Mouse (Mus musculus): ENCODE data around the gene Olfr920. TPM values are rescaled to one million over a fixed set of nuclear protein-coding genes. Genes with fewer than 3 reads are reported as not detected.

The Olfr920 gene
- polyA plus RNA-seq (2011; ENCODE audit: insufficient read length, low read depth, missing spikeins): 0.13 and 0.14 TPM in 2 replicates

DNA sequence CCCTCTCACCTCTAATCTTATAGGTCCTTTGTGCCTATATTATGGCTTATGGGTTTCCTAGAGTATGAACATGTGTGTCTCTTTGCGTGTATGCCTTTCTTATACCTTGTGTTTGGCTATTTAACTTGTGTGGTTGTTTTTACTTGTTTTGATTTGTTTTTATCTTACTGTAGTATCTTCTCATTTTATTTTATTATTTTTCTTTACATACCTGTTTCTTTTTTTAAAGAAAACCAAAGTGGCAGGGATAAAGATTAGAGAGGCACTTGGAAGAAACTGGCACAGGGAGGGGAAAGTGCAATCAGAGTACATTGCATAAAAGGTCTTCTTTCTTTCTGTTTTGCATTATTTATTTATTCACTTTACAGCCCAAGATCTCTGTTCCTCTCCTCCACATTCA lies at the start of gene Olfr920:
Olfr920 (plus strand) TSS at position 301 of the 400 bp plus-strand sequence.
- Histone ChIP-seq H3K4me1 (ENCODE audit: control insufficient read depth, insufficient read depth, low read length) (no peaks in the 10 kb centered on the region), H3K27ac (ENCODE audit: insufficient read depth, low read length) (no peak within 1 kb of the TSS), H3K4me3 (ENCODE audit: insufficient read depth, low read length) (no peak within 1 kb of the TSS)
- TF ChIP-seq POLR2A (IDR thresholded peaks at IDR 0.05; ENCODE audit: low read depth, low read length) (no peak), CTCF (IDR thresholded peaks at IDR 0.05; ENCODE audit: borderline replicate concordance, insufficient read depth, low read length) (no peak)

DNA sequence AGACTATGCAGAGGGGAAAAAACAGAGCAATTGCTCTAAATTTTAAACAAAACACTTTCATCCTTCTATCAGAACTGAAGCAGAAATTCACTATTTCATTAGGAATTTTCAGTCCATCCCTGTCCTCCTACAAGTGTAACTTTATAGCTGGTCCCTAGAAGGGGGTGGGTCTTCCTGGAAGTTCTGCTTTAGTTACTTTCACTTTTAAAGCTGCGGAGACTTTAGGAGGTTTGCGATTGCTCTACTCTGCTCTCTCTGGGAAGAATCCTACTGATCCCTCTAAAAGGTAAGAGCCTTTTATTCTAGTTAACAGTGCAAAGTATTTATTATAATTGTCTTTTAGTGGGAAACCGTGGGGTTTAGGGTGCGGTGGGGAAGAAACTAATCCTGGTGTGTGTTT lies 34.0 kb upstream of the Olfr920 start, which contains the start of gene Vwa5a:
Vwa5a (plus strand) TSS at position 167 of the 400 bp plus-strand sequence.
- no peak for TF ChIP-seq CTCF (IDR thresholded peaks at IDR 0.05; ENCODE audit: borderline replicate concordance, insufficient read depth, low read length)
- TF ChIP-seq POLR2A (IDR thresholded peaks at IDR 0.05; ENCODE audit: low read depth, low read length): peak; percentile 46; the same call in 1 of the 2 replicates
- Histone ChIP-seq H3K27ac (ENCODE audit: insufficient read depth, low read length) (peak within 1 kb of the TSS; percentile 95), H3K4me3 (ENCODE audit: insufficient read depth, low read length) (peak within 1 kb of the TSS; percentile 70), H3K4me1 (ENCODE audit: control insufficient read depth, insufficient read depth, low read length) (peaks cover 10% of the 10 kb centered on the region)

DNA sequence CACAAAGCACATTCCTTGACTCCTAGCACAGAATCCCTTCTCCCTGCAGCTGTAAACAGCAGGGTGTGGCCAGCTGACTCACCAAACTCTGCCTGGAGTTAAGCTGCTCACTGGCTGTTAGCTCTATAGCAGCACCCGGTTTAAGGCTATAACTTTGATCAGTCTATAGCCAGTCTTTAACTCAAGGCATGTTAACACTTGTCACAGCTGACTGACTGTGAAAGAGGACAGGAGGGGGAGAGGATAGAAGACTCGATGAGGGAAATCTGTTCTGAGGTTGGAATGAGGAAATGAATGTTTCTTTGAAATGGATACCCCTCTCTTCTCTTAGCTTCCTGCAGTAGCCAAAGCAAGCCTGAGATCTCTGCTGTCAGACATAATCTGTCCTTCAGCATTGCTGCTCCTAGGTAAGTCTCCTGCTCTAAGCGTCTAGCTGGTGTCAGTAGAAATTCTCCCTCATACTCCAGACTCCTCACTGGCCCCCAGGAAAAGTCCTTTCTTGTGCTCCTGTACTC lies 33.1 kb upstream of the Olfr920 start:
- Histone ChIP-seq H3K4me3 (ENCODE audit: insufficient read depth, low read length) (peak overlapping the region; percentile 70), H3K4me1 (ENCODE audit: control insufficient read depth, insufficient read depth, low read length) (peaks cover 10% of the 10 kb centered on the region), H3K27ac (ENCODE audit: insufficient read depth, low read length) (peak overlapping the region; percentile 95)
- peak; percentile 37; the same call in 1 of the 2 replicates for TF ChIP-seq POLR2A (IDR thresholded peaks at IDR 0.05; ENCODE audit: low read depth, low read length)
- TF ChIP-seq CTCF (IDR thresholded peaks at IDR 0.05; ENCODE audit: borderline replicate concordance, insufficient read depth, low read length): no peak

DNA sequence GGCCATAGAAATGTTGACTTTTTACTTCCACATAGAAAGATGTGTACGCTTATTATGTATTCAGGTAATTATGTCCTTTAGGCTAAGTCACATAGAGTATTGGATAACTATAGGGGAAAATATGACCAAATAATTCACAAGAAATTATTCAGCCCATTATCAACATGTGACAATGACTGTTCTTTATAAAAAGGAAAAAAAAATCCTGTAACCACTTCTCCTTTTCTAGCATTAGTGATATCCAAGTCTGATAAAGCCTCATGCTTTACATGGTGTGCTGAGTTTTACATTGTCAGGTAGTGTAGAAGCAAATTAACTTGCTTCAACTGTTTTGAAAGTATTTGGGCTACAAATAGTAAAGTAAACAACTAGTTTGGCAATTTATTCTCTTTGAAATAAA lies 28.1 kb upstream of the Olfr920 start:
- TF ChIP-seq POLR2A (IDR thresholded peaks at IDR 0.05; ENCODE audit: low read depth, low read length) (no peak), CTCF (IDR thresholded peaks at IDR 0.05; ENCODE audit: borderline replicate concordance, insufficient read depth, low read length) (no peak)
- peaks cover 7% of the 10 kb centered on the region for H3K4me1 ChIP-seq (ENCODE audit: control insufficient read depth, insufficient read depth, low read length)
- no peak overlapping the region for H3K27ac ChIP-seq (ENCODE audit: insufficient read depth, low read length)
- H3K4me3 ChIP-seq (ENCODE audit: insufficient read depth, low read length): no peak overlapping the region

DNA sequence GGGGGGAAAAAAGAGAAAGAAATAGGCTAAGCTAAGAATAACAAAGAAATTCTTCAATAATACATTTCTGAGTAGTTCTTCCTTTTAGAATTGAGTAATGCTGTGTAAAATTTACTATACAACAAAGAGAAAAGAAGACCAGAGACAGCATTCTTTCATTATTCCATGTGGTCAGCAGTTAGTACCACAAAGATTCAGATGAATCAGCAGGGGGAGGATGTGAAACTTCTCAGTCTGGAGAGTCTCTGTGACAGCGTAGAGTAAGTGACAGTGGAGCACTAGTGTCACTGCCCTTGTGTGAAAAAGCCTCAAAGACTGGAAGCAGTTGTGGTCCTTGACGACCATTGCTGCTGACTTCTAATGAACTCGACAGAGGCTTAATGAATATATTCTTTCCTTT lies 23.9 kb upstream of the Olfr920 start:
- Histone ChIP-seq H3K4me3 (ENCODE audit: insufficient read depth, low read length) (no peak overlapping the region), H3K27ac (ENCODE audit: insufficient read depth, low read length) (no peak overlapping the region), H3K4me1 (ENCODE audit: control insufficient read depth, insufficient read depth, low read length) (no peaks in the 10 kb centered on the region)
- TF ChIP-seq CTCF (IDR thresholded peaks at IDR 0.05; ENCODE audit: borderline replicate concordance, insufficient read depth, low read length) (no peak), POLR2A (IDR thresholded peaks at IDR 0.05; ENCODE audit: low read depth, low read length) (no peak)

DNA sequence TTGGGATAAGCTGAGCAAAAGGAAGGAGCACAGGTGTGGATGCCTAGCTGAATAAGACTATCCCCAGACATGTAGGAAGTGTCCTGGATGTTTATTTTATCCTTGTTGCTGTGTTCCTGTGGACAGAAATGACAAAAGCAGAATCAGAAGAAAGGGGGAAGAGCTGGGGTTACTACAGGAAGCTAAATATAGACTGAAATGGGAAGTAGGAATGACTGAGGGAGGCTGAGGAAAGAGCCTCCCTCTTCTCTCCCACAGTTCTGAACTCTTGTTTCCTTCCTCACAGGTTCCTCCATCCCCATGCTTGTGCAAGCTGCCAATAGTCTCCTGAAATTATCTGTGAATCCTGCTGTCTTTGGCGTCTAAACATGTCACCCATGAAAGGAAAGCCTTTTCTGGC lies 10.7 kb upstream of the Olfr920 start:
- Histone ChIP-seq H3K27ac (ENCODE audit: insufficient read depth, low read length) (no peak overlapping the region), H3K4me1 (ENCODE audit: control insufficient read depth, insufficient read depth, low read length) (no peaks in the 10 kb centered on the region), H3K4me3 (ENCODE audit: insufficient read depth, low read length) (no peak overlapping the region)
- no peak for TF ChIP-seq POLR2A (IDR thresholded peaks at IDR 0.05; ENCODE audit: low read depth, low read length)
- TF ChIP-seq CTCF (IDR thresholded peaks at IDR 0.05; ENCODE audit: borderline replicate concordance, insufficient read depth, low read length): no peak

DNA sequence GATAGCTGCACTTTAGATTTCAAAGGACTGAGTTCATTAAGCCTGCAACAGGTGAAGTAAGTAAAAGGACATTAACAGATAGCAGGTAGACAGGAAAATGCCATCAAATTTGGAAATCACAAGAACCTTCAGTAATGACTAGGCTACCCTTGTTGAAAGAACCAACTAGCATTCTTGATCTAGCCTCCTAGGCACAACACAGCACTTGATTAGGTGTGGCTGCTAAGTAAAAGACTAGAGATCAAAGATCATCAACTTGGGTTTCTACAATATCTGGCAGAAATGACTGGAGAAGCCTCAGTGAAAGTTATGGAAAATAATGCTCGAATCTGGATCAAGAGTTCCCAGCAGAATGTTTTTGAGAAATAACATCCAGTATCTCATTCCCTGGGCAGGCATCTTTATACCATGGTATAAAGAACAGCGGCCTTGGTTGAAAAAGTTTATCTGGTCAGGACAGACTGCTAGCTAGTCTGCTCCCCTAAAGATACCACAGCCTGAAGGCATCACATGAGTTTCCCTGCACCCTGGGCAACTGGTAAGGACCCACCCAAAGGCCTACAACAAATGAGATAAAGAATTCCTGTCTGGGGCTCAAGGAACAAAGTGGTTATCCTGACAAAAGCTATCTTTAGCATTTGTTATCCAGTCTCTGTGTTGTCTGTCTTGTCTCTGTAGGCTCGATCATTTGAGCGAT lies 7.3 kb upstream of the Olfr920 start:
- no peak overlapping the region for H3K27ac ChIP-seq (ENCODE audit: insufficient read depth, low read length)
- H3K4me3 ChIP-seq (ENCODE audit: insufficient read depth, low read length): no peak overlapping the region
- TF ChIP-seq POLR2A (IDR thresholded peaks at IDR 0.05; ENCODE audit: low read depth, low read length) (no peak), CTCF (IDR thresholded peaks at IDR 0.05; ENCODE audit: borderline replicate concordance, insufficient read depth, low read length) (no peak)
- H3K4me1 ChIP-seq (ENCODE audit: control insufficient read depth, insufficient read depth, low read length): no peaks in the 10 kb centered on the region

DNA sequence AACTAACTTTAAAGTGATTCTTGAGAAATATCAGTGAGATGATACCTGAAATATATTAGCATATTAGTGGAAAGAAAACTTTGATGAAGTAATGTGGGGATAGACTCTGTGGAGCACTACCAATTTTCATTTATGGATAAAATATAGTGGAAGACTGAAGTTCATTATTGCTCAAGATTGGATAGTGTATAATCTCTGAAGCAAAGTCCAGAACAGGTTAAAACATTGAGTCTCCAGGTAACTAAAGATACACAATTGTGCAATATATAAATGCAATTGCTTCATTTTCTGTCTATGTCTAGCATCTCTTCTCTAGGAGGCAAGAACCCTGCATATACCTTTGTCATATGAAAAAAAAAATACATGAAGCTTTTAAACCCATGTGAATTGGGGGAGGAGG lies 20.7 kb downstream of the Olfr920 start, which contains the start of gene Olfr921:
Olfr921 (plus strand) TSS at position 301 of the 400 bp plus-strand sequence.
- Histone ChIP-seq H3K27ac (ENCODE audit: insufficient read depth, low read length) (no peak within 1 kb of the TSS), H3K4me3 (ENCODE audit: insufficient read depth, low read length) (no peak within 1 kb of the TSS), H3K4me1 (ENCODE audit: control insufficient read depth, insufficient read depth, low read length) (no peaks in the 10 kb centered on the region)
- no peak for TF ChIP-seq CTCF (IDR thresholded peaks at IDR 0.05; ENCODE audit: borderline replicate concordance, insufficient read depth, low read length)
- no peak for TF ChIP-seq POLR2A (IDR thresholded peaks at IDR 0.05; ENCODE audit: low read depth, low read length)

DNA sequence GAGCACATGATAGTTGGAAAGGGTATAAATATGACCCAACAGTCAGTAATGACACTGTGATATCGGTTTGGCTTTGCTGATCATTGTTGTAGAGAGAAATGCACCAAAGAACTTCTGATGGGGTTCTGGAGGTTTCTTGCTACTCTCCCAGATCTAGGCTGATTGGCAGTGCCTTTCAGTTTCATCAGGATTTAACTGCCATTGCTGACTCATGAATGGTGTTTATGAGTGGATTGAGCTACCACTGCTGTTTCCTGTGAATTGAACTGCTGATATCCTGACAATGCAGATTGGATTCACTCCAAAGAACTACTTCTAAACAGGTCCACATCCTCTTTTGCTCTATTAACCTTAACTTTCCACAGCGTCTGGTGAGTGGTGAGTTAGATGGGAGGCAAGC lies 40.6 kb downstream of the Olfr920 start:
- no peak overlapping the region for H3K27ac ChIP-seq (ENCODE audit: insufficient read depth, low read length)
- TF ChIP-seq CTCF (IDR thresholded peaks at IDR 0.05; ENCODE audit: borderline replicate concordance, insufficient read depth, low read length) (no peak), POLR2A (IDR thresholded peaks at IDR 0.05; ENCODE audit: low read depth, low read length) (no peak)
- H3K4me3 ChIP-seq (ENCODE audit: insufficient read depth, low read length): no peak overlapping the region
- H3K4me1 ChIP-seq (ENCODE audit: control insufficient read depth, insufficient read depth, low read length): no peaks in the 10 kb centered on the region

DNA sequence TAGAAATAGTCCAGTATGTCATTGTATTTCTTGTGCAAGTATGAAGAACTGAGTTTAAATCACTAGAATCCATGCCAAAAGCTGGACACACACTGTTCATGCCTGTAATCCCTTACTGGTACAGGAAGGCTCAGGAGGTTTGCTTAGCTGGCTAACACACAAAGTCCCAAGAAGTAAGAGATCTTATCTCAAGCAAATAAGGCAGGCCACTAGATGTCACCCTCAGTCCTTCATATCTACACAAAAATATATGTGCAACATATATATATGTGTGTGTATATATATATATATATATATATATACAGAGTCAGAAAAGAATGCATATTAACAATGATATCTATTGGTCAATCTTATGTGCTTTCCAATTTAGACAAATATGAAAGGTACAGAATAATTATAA lies 53.6 kb downstream of the Olfr920 start:
- Histone ChIP-seq H3K4me1 (ENCODE audit: control insufficient read depth, insufficient read depth, low read length) (no peaks in the 10 kb centered on the region), H3K27ac (ENCODE audit: insufficient read depth, low read length) (no peak overlapping the region), H3K4me3 (ENCODE audit: insufficient read depth, low read length) (no peak overlapping the region)
- TF ChIP-seq POLR2A (IDR thresholded peaks at IDR 0.05; ENCODE audit: low read depth, low read length): no peak
- TF ChIP-seq CTCF (IDR thresholded peaks at IDR 0.05; ENCODE audit: borderline replicate concordance, insufficient read depth, low read length): no peak

Other genes with a start within 250 kb of the Olfr920 start
- not detected in 2 replicates for gene Olfr911-ps1, start 230.7 kb upstream of the Olfr920 start, polyA plus RNA-seq (2011; ENCODE audit: insufficient read length, low read depth, missing spikeins)
- gene Olfr910, start 214.4 kb upstream of the Olfr920 start, polyA plus RNA-seq (2011; ENCODE audit: insufficient read length, low read depth, missing spikeins): not detected in 2 replicates
- 0.18 TPM in 1 of 2 replicates, not detected in the other for gene Olfr912, start 172.1 kb upstream of the Olfr920 start, polyA plus RNA-seq (2011; ENCODE audit: insufficient read length, low read depth, missing spikeins)
- gene Olfr913, start 159.5 kb upstream of the Olfr920 start, polyA plus RNA-seq (2011; ENCODE audit: insufficient read length, low read depth, missing spikeins): not detected in 2 replicates
- gene Olfr914, start 147.2 kb upstream of the Olfr920 start, polyA plus RNA-seq (2011; ENCODE audit: insufficient read length, low read depth, missing spikeins): not detected in 2 replicates
- gene Olfr916, start 92.4 kb upstream of the Olfr920 start, polyA plus RNA-seq (2011; ENCODE audit: insufficient read length, low read depth, missing spikeins): not detected in 2 replicates
- not detected in 2 replicates for gene Olfr917, start 86.5 kb upstream of the Olfr920 start, polyA plus RNA-seq (2011; ENCODE audit: insufficient read length, low read depth, missing spikeins)
- gene Olfr918, start 77.7 kb upstream of the Olfr920 start, polyA plus RNA-seq (2011; ENCODE audit: insufficient read length, low read depth, missing spikeins): not detected in 2 replicates
- gene Olfr919, start 48.6 kb upstream of the Olfr920 start, polyA plus RNA-seq (2011; ENCODE audit: insufficient read length, low read depth, missing spikeins): not detected in 2 replicates
- 92.0 and 92.3 TPM in 2 replicates for gene Vwa5a, start 34.0 kb upstream of the Olfr920 start, polyA plus RNA-seq (2011; ENCODE audit: insufficient read length, low read depth, missing spikeins)
- not detected in 2 replicates for gene Olfr921, start 20.8 kb downstream of the Olfr920 start, polyA plus RNA-seq (2011; ENCODE audit: insufficient read length, low read depth, missing spikeins)
- gene Olfr922, start 62.3 kb downstream of the Olfr920 start, polyA plus RNA-seq (2011; ENCODE audit: insufficient read length, low read depth, missing spikeins): not detected in 2 replicates
- not detected in 2 replicates for gene Olfr923, start 74.2 kb downstream of the Olfr920 start, polyA plus RNA-seq (2011; ENCODE audit: insufficient read length, low read depth, missing spikeins)
- gene Olfr924, start 92.2 kb downstream of the Olfr920 start, polyA plus RNA-seq (2011; ENCODE audit: insufficient read length, low read depth, missing spikeins): not detected in 2 replicates
- gene Olfr26, start 102.8 kb downstream of the Olfr920 start, polyA plus RNA-seq (2011; ENCODE audit: insufficient read length, low read depth, missing spikeins): not detected in 2 replicates
- gene Olfr926, start 124.8 kb downstream of the Olfr920 start, polyA plus RNA-seq (2011; ENCODE audit: insufficient read length, low read depth, missing spikeins): not detected in 2 replicates
- not detected in 2 replicates for gene Olfr930, start 177.5 kb downstream of the Olfr920 start, polyA plus RNA-seq (2011; ENCODE audit: insufficient read length, low read depth, missing spikeins)
- not detected in 2 replicates for gene Olfr933, start 220.0 kb downstream of the Olfr920 start, polyA plus RNA-seq (2011; ENCODE audit: insufficient read length, low read depth, missing spikeins)
- not detected in 2 replicates for gene Olfr934, start 236.0 kb downstream of the Olfr920 start, polyA plus RNA-seq (2011; ENCODE audit: insufficient read length, low read depth, missing spikeins)
- not detected in 2 replicates for gene Olfr935, start 247.4 kb downstream of the Olfr920 start, polyA plus RNA-seq (2011; ENCODE audit: insufficient read length, low read depth, missing spikeins)